Mouse (Mus musculus) colon, adult 2 months (tissue): ENCODE measurements around the gene Krtap2-4. TPM values are rescaled to one million over a fixed set of nuclear protein-coding genes. Genes with fewer than 3 reads are reported as not detected.

Experiments used
- polyA plus RNA-seq: library from polyadenylated mRNA; depleted of rRNA; stranded (reverse); fragments of >200 nt; gene quantifications from 2 replicates; pipeline ENCODE4 v1.2.3, GENCODE M21; 2012; rRNA removed

Krtap2-4 gene
- polyA plus RNA-seq: not detected in 2 replicates

DNA sequence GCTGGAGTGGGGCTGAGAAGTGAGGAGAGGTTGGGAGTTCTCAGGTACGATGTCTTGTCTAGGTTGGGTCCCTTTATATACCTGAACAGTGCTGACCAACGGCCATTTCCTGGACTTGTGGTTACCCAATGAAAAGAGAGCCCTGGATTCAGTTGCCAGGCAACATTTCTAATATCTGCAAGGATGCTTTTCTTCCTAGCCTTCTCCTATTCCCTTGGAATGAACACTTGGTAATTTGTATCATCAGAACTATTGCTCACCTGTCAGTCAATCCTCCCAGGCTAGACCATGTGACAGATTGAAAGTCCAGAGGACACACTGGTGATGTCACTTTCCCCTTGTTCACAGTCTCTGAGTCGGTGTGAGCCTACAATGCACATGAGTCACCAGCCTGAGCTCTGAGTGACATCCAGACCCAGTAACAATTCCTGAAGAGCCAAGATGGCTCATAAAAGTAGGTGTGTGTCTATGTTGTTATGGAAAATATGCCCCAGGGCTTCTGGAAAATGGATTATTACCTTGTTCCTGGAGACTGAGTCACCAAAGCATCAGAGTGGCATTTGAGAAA lies at the start of gene Krtap2-4:
Gene Krtap2-4, minus strand, starts transcription at position 51 of the 568 bp plus-strand sequence.

DNA sequence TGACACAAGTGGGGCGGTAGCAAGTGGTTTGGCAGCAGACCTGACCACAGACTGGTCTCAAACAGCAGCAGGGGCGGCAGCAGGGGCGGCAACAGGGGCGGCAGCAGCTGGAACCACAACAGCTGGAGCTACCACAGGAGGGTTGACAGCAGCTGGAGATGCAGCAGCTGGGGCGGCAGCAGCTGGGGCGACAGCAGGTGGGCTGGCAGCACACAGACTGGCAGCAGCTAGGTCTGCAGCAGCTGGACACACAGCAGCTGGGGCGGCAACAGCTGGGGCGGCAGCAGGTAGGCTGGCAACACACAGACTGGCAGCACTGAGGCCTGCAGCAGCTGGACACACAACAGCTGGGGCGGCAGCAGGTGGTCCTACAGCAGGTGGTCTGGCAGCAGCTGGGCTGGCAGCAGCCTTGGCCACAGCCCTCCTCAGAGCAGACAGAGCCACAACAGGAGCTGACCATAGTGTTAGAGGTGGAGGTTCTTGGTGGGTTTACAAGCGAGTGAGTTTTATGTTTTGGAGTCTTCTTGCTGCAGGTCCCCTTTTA lies 43.9 kb upstream of the Krtap2-4 start, which contains the start of gene Gm11563:
Gene Gm11563, minus strand, starts transcription at position 494 of the 544 bp plus-strand sequence.

DNA sequence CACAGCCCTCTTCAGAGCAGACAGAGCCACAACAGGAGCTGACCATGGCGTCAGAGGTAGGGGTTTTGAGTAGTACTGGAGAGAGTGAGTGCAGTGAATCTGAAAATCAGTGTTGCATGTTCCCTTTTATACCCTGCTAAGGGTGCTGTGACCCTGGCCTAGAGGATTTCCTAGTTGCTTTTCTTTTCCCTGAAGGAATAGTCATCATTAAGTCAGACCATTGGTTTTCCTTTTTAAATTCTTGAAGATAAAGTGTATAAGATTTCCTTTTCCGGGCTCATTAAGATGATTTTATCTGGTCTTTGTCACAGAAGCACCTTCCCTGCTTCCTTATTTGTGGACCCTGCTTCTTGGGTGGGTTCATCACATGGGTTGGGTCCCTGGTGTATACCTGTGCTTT lies 35.5 kb upstream of the Krtap2-4 start, which contains the start of gene Gm11555:
Gene Gm11555, minus strand, starts transcription at position 101 of the 400 bp plus-strand sequence.

DNA sequence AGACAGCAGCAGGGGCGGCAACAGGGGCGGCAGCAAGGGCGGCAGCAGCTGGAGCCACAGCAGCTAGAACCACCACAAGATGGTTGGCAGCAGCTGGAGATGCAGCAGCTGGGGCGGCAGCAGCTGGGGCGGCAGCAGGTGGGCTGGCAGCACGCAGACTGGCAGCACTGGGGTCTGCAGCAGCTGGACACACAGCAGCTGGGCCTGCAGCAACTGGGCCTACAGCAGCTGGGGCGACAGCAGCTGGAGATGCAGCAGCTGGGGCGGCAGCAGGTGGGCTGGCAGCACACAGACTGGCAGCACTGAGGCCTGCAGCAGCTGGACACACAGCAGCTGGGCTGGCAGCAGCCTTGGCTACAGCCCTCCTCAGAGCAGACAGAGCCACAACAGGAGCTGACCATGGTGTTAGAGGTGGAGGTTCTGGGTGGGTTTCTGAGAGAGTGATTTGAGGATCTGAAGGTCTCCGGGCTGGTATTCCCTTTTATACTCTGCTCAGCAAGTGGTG lies 29.0 kb upstream of the Krtap2-4 start, which contains the start of gene Krtap4-7:
Gene Krtap4-7, minus strand, starts transcription at position 455 of the 505 bp plus-strand sequence.

DNA sequence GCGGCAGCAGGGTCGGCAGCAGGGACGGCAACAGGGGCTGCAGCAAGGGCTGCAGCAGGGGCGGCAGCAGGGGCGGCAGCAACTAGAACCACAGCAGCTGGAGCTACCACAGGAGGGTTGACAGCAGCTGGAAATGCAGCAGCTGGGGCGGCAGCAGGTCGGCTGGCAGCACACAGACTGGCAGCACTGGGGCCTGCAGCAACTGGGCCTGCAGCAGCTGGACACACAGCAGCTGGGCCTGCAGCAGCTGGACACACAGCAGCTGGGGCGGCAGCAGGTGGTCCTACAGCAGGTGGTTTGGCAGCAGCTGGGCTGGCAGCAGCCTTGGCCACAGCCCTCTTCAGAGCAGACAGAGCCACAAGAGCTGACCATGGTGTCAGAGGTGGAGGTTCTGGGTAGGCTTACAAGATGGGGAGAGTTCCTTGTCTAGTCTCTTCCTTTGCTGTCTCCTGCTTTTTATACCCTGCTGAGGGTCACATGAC lies 20.0 kb upstream of the Krtap2-4 start, which contains the start of gene Krtap4-2:
Gene Krtap4-2, minus strand, starts transcription at position 432 of the 482 bp plus-strand sequence.

DNA sequence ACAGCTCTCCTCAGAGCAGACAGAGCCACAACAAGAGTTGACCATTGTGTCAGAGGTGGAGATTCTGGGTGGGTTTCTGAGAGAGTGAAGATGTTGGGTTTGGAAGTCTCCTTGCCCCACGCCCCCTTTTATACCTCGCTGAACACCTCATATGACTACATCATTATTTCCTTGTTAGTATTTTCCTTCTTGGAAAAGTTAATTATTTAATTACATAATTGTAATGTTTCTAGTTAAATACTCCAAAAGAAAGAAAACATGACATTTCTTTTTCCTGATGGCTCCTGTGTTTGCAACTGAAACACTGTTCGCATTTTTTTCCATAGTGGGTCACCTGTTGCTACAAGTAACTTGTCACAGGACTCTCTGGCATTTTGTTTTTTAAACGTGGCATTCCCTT lies 13.5 kb upstream of the Krtap2-4 start, which contains the start of gene Krtap4-1:
Gene Krtap4-1, minus strand, starts transcription at position 101 of the 400 bp plus-strand sequence.

DNA sequence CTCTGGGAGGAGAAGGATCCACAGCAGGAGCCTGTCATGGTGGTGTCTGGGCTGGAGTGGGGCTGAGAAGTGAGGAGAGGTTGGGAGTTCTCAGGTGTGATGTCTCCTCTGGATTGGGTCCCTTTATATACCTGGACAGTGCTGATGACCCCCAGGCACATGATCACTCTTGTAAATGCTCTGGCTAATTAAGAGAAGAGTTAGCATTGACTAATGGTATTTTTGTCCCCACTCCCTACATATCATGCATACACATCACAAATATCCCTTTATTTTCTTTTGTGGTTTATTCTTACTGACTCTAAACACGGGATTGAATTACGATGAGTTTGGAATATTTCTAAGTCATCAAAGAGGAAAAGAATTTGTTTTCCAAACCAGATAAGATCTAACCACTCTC lies 5.7 kb upstream of the Krtap2-4 start, which contains the start of gene Gm11562:
Gene Gm11562, minus strand, starts transcription at position 101 of the 400 bp plus-strand sequence.

DNA sequence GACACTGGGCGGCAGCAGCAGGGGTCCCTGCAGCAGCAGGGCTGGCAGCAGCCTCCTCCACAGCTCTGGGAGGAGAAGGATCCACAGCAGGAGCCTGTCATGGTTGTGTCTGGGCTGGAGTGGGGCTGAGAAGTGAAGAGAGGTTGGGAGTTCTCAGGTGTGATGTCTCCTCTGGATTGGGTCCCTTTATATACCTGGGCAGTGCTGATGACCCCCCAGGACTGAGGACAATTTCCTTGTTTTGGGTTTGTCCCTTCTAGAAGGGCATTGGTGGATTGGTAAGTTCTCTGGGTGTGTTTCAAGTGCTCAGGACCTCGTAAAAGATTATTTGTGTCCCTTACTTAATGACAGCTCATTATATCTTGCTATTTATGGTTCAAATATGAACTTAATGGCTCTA lies 4.6 kb downstream of the Krtap2-4 start, which contains the start of gene Gm11937:
Gene Gm11937, minus strand, starts transcription at position 101 of the 400 bp plus-strand sequence.

DNA sequence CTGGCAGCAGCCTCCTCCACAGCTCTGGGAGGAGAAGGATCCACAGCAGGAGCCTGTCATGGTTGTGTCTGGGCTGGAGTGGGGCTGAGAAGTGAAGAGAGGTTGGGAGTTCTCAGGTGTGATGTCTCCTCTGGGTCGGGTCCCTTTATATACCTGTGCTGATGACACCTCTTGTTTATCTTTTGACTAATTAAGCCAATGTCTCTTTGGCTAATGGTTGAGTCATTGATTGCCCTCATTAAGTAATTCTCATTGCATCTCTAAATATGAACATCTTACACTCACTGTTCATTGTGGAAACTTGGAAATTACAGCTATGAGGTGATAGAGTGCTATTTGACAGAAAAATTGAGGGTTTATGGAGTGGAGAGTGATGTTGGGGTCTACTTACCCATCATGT lies 11.4 kb downstream of the Krtap2-4 start, which contains the start of gene Gm11938:
Gene Gm11938, minus strand, starts transcription at position 101 of the 400 bp plus-strand sequence.

DNA sequence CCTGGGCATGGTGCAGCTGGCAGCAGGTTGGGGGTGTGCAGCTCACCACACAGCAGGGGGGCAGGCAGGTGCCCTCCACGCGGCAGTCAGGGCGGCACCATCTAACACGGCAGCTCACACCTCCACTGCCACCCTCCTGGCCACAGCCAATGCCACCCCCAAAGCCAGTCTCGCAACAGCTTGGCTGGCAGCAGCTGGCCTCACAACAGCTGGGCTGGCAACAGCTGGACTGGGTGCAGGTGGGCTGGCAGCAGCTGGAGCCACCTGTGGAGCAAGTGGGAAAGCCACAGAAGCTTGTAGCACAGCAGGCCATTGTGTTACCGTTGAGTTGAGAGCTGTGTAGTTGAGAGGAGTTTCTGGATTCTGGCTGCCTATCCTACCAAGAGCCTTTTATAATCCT lies 16.9 kb downstream of the Krtap2-4 start, which contains the start of gene Krtap9-3:
Gene Krtap9-3, minus strand, starts transcription at position 364 of the 400 bp plus-strand sequence.

DNA sequence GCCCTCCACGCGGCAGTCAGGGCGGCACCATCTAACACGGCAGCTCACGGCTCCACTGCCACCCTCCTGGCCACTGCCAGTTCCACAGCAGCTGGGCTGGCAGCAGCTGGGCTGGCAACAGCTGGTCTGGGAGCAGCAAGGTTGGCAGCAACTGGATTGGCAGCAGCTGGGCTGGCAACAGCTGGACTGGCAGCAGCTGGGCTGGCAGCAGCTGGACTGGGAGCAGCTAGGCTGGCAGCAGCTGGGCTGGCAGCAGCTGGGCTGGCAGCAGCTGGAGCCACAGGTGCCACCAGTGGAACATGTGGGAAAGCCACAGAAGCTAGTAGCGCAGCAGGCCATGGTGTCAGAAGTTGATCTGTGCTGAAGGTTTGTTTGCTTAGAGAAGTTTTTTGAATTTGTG lies 23.7 kb downstream of the Krtap2-4 start, which contains the start of gene Krtap1-3:
Gene Krtap1-3, minus strand, starts transcription at position 359 of the 400 bp plus-strand sequence.

DNA sequence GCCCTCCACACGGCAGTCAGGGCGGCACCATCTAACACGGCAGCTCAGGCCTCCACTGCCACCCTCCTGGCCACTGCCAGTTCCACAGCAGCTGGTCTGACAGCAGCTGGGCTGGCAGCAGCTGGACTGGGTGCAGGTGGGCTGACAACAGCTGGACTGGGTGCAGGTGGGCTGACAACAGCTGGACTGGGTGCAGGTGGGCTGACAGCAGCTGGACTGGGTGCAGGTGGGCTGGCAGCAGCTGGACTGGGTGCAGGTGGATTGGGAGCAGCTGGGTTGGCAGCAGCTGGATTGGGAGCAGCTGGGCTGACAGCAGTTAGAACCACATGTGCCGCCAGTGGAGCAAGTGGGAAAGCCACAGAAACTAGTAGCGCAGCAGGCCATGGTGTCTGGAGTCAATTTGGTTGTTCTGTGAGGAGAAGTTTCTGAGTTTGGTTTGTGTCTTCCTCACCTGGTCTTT lies 31.4 kb downstream of the Krtap2-4 start, which contains the start of gene Krtap1-4:
Gene Krtap1-4, minus strand, starts transcription at position 410 of the 460 bp plus-strand sequence.

DNA sequence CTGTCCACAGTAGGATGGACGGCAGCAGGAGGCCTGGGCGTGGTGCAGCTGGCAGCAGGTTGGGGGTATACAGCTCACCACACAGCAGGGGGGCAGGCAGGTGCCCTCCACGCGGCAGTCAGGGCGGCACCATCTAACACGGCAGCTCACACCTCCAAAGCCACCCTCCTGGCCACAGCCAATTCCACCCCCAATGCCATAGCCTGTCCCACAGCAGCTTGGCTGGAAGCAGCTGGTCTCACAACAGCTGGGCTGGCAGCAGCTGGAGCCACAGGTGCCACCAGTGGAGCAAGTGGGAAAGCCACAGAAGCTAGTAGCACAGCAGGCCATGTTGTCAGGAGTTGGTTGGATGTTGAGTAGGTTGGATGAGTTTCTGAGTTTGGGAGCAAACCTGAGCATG lies 34.0 kb downstream of the Krtap2-4 start, which contains the start of gene Krtap1-5:
Gene Krtap1-5, minus strand, starts transcription at position 381 of the 400 bp plus-strand sequence.

DNA sequence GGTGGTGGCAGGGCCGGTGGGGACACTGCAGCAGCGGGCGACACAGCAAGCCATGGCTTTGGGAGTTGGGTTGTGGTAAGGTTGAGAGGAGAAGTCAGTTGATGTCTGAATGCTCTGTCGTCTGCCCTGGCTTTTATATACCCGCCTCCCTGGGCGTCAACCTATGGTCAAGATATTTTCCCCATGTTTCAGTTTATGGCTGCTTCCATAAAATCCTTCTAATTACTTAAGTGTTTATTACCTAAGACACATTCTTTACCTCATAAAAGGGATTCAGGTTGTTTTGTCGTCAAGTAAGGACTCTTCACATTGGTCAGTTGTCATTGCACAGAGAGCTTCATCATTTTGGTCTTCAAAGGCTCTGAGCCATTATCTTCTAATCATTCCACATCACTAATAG lies 48.1 kb downstream of the Krtap2-4 start, which contains the start of gene Krtap3-1:
Gene Krtap3-1, minus strand, starts transcription at position 101 of the 400 bp plus-strand sequence.

Other genes starting within 250 kb of the Krtap2-4 start
- gene Krt28, start 239.9 kb downstream of the Krtap2-4 start, polyA plus RNA-seq: not detected in 2 replicates
- 0.33 and 0.76 TPM in 2 replicates for gene Krt10, start 225.5 kb downstream of the Krtap2-4 start, polyA plus RNA-seq
- gene Krt12, start 192.6 kb downstream of the Krtap2-4 start, polyA plus RNA-seq: 1.7 and 1.8 TPM in 2 replicates
- gene Krt20, start 176.7 kb downstream of the Krtap2-4 start, polyA plus RNA-seq: 244 and 256 TPM in 2 replicates
- gene Krt23, start 121.7 kb downstream of the Krtap2-4 start, polyA plus RNA-seq: 4.5 and 4.7 TPM in 2 replicates
- gene Krt39, start 93.5 kb downstream of the Krtap2-4 start, polyA plus RNA-seq: not detected in 2 replicates
- gene Krt40, start 71.7 kb downstream of the Krtap2-4 start, polyA plus RNA-seq: not detected in 2 replicates
- gene Krtap3-3, start 64.0 kb downstream of the Krtap2-4 start, polyA plus RNA-seq: not detected in 2 replicates
- gene Krtap3-2, start 58.0 kb downstream of the Krtap2-4 start, polyA plus RNA-seq: not detected in 2 replicates
- not detected in 2 replicates for gene Gm11939, start 55.4 kb downstream of the Krtap2-4 start, polyA plus RNA-seq
- 3.7 and 4.5 TPM in 2 replicates for gene Krtap3-1, start 48.2 kb downstream of the Krtap2-4 start, polyA plus RNA-seq
- gene Krtap1-5, start 33.8 kb downstream of the Krtap2-4 start, polyA plus RNA-seq: not detected in 2 replicates
- not detected in 2 replicates for gene Krtap1-4, start 31.2 kb downstream of the Krtap2-4 start, polyA plus RNA-seq
- gene Krtap1-3, start 23.5 kb downstream of the Krtap2-4 start, polyA plus RNA-seq: not detected in 2 replicates
- not detected in 2 replicates for gene Krtap9-3, start 16.7 kb downstream of the Krtap2-4 start, polyA plus RNA-seq
- gene Gm11938, start 11.5 kb downstream of the Krtap2-4 start, polyA plus RNA-seq: not detected in 2 replicates
- not detected in 2 replicates for gene Gm11937, start 4.7 kb downstream of the Krtap2-4 start, polyA plus RNA-seq
- 1.3 TPM in 1 of 2 replicates, not detected in the other for gene Gm11562, start 5.6 kb upstream of the Krtap2-4 start, polyA plus RNA-seq
- not detected in 2 replicates for gene Krtap4-1, start 13.4 kb upstream of the Krtap2-4 start, polyA plus RNA-seq
- gene Krtap4-2, start 20.2 kb upstream of the Krtap2-4 start, polyA plus RNA-seq: not detected in 2 replicates
- gene Krtap4-7, start 29.2 kb upstream of the Krtap2-4 start, polyA plus RNA-seq: not detected in 2 replicates
- not detected in 2 replicates for gene Gm11555, start 35.4 kb upstream of the Krtap2-4 start, polyA plus RNA-seq
- gene Gm11563, start 44.1 kb upstream of the Krtap2-4 start, polyA plus RNA-seq: not detected in 2 replicates
- not detected in 2 replicates for gene Krtap4-6, start 51.1 kb upstream of the Krtap2-4 start, polyA plus RNA-seq
- gene Gm14190, start 75.9 kb upstream of the Krtap2-4 start, polyA plus RNA-seq: not detected in 2 replicates
- not detected in 2 replicates for gene Gm14180, start 119.4 kb upstream of the Krtap2-4 start, polyA plus RNA-seq
- gene Gm11595, start 158.1 kb upstream of the Krtap2-4 start, polyA plus RNA-seq: not detected in 2 replicates
- gene Krtap4-8, start 165.9 kb upstream of the Krtap2-4 start, polyA plus RNA-seq: not detected in 2 replicates
- not detected in 2 replicates for gene Krtap4-9, start 170.4 kb upstream of the Krtap2-4 start, polyA plus RNA-seq
- not detected in 2 replicates for gene Gm11596, start 178.6 kb upstream of the Krtap2-4 start, polyA plus RNA-seq
- 0.33 TPM in 1 of 2 replicates, not detected in the other for gene Gm11569, start 184.1 kb upstream of the Krtap2-4 start, polyA plus RNA-seq
- gene Gm11554, start 189.6 kb upstream of the Krtap2-4 start, polyA plus RNA-seq: not detected in 2 replicates
- gene Krtap4-13, start 195.0 kb upstream of the Krtap2-4 start, polyA plus RNA-seq: not detected in 2 replicates
- not detected in 2 replicates for gene Gm11564, start 200.8 kb upstream of the Krtap2-4 start, polyA plus RNA-seq
- gene 2300003K06Rik, start 223.2 kb upstream of the Krtap2-4 start, polyA plus RNA-seq: not detected in 2 replicates
- gene Krtap4-16, start 236.8 kb upstream of the Krtap2-4 start, polyA plus RNA-seq: 0.13 TPM in 1 of 2 replicates, not detected in the other
- not detected in 2 replicates for gene Gm11568, start 243.1 kb upstream of the Krtap2-4 start, polyA plus RNA-seq
- not detected in 2 replicates for gene Gm11559, start 249.6 kb upstream of the Krtap2-4 start, polyA plus RNA-seq